In the genomic region with DNA sequence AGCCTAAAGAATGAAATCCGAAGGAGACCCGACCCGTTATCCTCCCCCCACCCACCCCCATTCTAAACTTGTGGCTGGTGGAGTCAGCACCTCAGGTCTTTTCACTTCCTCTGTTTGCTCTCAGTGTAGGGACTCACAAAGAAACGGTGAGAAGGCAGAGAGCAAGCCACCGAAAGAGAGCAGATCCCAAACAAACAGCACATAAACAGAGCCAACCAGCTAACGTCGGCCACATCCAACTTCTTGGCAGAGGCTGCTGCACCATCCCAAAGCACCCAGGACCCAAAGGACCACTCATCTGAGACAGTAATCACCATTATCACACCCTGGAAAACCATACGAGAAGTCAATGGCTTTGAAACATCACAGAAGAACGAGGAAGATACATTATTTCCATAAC, we compare ENCODE assay signal across 8 mouse cellular contexts. TPM values are rescaled to one million over a fixed set of nuclear protein-coding genes. Genes with fewer than 3 reads are reported as not detected.
DNase-seq lines count a peak whose midpoint lies in the region; ATAC-seq lines count a peak whose summit lies in the region.

No protein-coding gene starts in this region.

- peaks cover 31% of the 10 kb centered on the region for H3K36me3 ChIP-seq in liver, embryonic 12.5 days

- no peaks in the 10 kb centered on the region for H3K27me3 ChIP-seq in liver, embryonic 12.5 days (replicated peaks)

- peak; percentile 30 for DNase-seq in CD4-positive, CD25-positive, alpha-beta regulatory T cell, adult 2 months (ENCODE audit: low read depth, low spot score)
- peak; percentile 27 to 49 for DNase-seq in spleen, postnatal 36 days (ENCODE audit: low spot score in 2 of 2)
- DNase-seq in spleen, postnatal 10 days (ENCODE audit: low spot score in 2 of 2) = no peak
- peak; percentile 37 for DNase-seq in thymus, postnatal 14 days
- no peak for DNase-seq in frontal cortex, postnatal 36 days (ENCODE audit: low spot score in 2 of 2)
- no peak for DNase-seq in adrenal gland, postnatal 10 days

- no peak for ATAC-seq in CD4-positive, CD25-positive, alpha-beta regulatory T cell, adult 4 months
- no peak for ATAC-seq in liver, embryonic 12.5 days

- H3K4me2 ChIP-seq in liver, embryonic 12.5 days = peak overlapping the region; percentile 93

- H3K9ac ChIP-seq in liver, embryonic 12.5 days = peak overlapping the region; percentile 90

- peaks cover 52% of the 10 kb centered on the region for H3K4me1 ChIP-seq in liver, embryonic 12.5 days

- H3K9me3 ChIP-seq in liver, embryonic 12.5 days (replicated peaks) = 0 out of 2 replicates have a peak, but pooled peaks cover 2% of the 10 kb centered on the region

- H3K4me3 ChIP-seq in liver, embryonic 12.5 days = peak overlapping the region; percentile 85

- peak overlapping the region; percentile 85; the same call in 1 of the 2 replicates for H3K27ac ChIP-seq in liver, embryonic 12.5 days

- 9% methylated on average over 9 of the region's 9 CpGs for WGBS in liver, embryonic 12.5 days (ENCODE audit: insufficient replicate concordance)

RNA-seq across cellular contexts. Expression of a gene that starts 1.1 kb away (rescaled TPM):
- polyA plus RNA-seq in CD4-positive, CD25-positive, alpha-beta regulatory T cell, adult 4 months (2017; shearing (Covaris generic)) = 1 to 10 TPM; 1.4 to 2.2 TPM
- polyA plus RNA-seq in liver, embryonic 12.5 days (2016; fragmentation: Nextera tagmentation; extraction: Ambion mirVana) = 0.92 and 1.1 TPM in 2 replicates
- total RNA-seq in adrenal gland, postnatal 10 days (2021) = 10 to 100 TPM; 27.3 to 33.3 TPM

RNA-seq across cellular contexts. Expression of a gene that starts 22.9 kb away (rescaled TPM):
- 10 to 100 TPM; 25.2 to 33.8 TPM for polyA plus RNA-seq in CD4-positive, CD25-positive, alpha-beta regulatory T cell, adult 4 months (2017; shearing (Covaris generic))
- polyA plus RNA-seq in liver, embryonic 12.5 days (2016; fragmentation: Nextera tagmentation; extraction: Ambion mirVana) = 10.7 and 10.9 TPM in 2 replicates
- total RNA-seq in adrenal gland, postnatal 10 days (2021) = 10 to 100 TPM; 19.9 to 20.0 TPM

RNA-seq across cellular contexts. Expression of a gene that starts 32.3 kb away (rescaled TPM):
- polyA plus RNA-seq in CD4-positive, CD25-positive, alpha-beta regulatory T cell, adult 4 months (2017; shearing (Covaris generic)) = not detected
- polyA plus RNA-seq in liver, embryonic 12.5 days (2016; fragmentation: Nextera tagmentation; extraction: Ambion mirVana) = not detected in 2 replicates
- total RNA-seq in adrenal gland, postnatal 10 days (2021) = under 1 TPM in 1 of 2 experiments, not detected in 1; 0.51 TPM

RNA-seq across cellular contexts. Expression of a gene that starts 38.8 kb away (rescaled TPM):
- polyA plus RNA-seq in CD4-positive, CD25-positive, alpha-beta regulatory T cell, adult 4 months (2017; shearing (Covaris generic)) = 1,000 to 10,000 TPM in 1 of 2 experiments, 100 to 1,000 TPM in 1; 884 to 1,093 TPM
- polyA plus RNA-seq in liver, embryonic 12.5 days (2016; fragmentation: Nextera tagmentation; extraction: Ambion mirVana) = 462 and 473 TPM in 2 replicates
- 100 to 1,000 TPM; 958 to 975 TPM for total RNA-seq in adrenal gland, postnatal 10 days (2021)

RNA-seq across cellular contexts. Expression of a gene that starts 40.2 kb away (rescaled TPM):
- 100 to 1,000 TPM; 453 to 558 TPM for polyA plus RNA-seq in CD4-positive, CD25-positive, alpha-beta regulatory T cell, adult 4 months (2017; shearing (Covaris generic))
- 364 and 370 TPM in 2 replicates for polyA plus RNA-seq in liver, embryonic 12.5 days (2016; fragmentation: Nextera tagmentation; extraction: Ambion mirVana)
- 100 to 1,000 TPM; 231 to 234 TPM for total RNA-seq in adrenal gland, postnatal 10 days (2021)

Comparison
In these comparisons a context has a peak if more than half of its experiments do, and no peak if none do; other contexts are left out.
1. DNase-seq: peak in CD4-positive, CD25-positive, alpha-beta regulatory T cell, adult 2 months (single experiment), spleen, postnatal 36 days (2 of 2) and thymus, postnatal 14 days (single experiment); none in spleen, postnatal 10 days (0 of 2), frontal cortex, postnatal 36 days (0 of 2) and adrenal gland, postnatal 10 days (single experiment).